Mouse (Mus musculus) CH12.LX (cell line): ENCODE measurements around the gene Ngfr. TPM values are rescaled to one million over a fixed set of nuclear protein-coding genes. Genes with fewer than 3 reads are reported as not detected.

Experiments used
- DNase-seq: peaks from one replicate; pipeline ENCODE4 v3.0.0-alpha.2; 2013; ENCODE audit errors: extremely low read depth
- H3K27ac ChIP-seq: 2 replicates; pipeline ENCODE4 v1.5.1; 2012; ENCODE audit warnings: low read depth, mild to moderate bottlenecking, control low read depth, moderate library complexity; ENCODE audit not compliant: insufficient read depth
- H3K27me3 ChIP-seq: replicated peaks from 2 replicates; pipeline ENCODE3; 2012; ENCODE audit warnings: inconsistent platforms
- H3K36me3 ChIP-seq, 2 experiments: replicated peaks in 1 of 2; 2 replicates each; pipeline versions ENCODE3 to v1.6.1; 2012; ENCODE audit warnings: inconsistent platforms in 1 of 2, low read length in 1 of 2, mild to moderate bottlenecking in 1 of 2, mixed read lengths in 1 of 2, moderate library complexity in 1 of 2; ENCODE audit not compliant: control insufficient read depth in 1 of 2, insufficient read depth in 1 of 2
- H3K4me1 ChIP-seq, 2 experiments: 2 replicates each; pipeline ENCODE4 v1.6.1; 2012; ENCODE audit warnings: inconsistent platforms in 1 of 2, moderate library complexity in 1 of 2; ENCODE audit not compliant: insufficient read depth in 2 of 2, control insufficient read depth in 1 of 2
- H3K4me2 ChIP-seq: 2 replicates; pipeline ENCODE4 v1.6.1; 2012; ENCODE audit warnings: low read depth, mild to moderate bottlenecking, control low read depth; ENCODE audit not compliant: poor library complexity, insufficient read depth, severe bottlenecking
- H3K4me3 ChIP-seq, 3 experiments: fragments of 150-350 bp in 1 of 3; sonication (generic) in 1 of 3; replicated peaks in 1 of 3; 2 replicates each; pipeline versions ENCODE3 to v1.5.1; 2011 to 2012; ENCODE audit warnings: low read depth in 2 of 3, low read length in 2 of 3, mild to moderate bottlenecking in 2 of 3, moderate library complexity in 2 of 3, control low read depth in 1 of 3, improper control_type of control experiment in 1 of 3, inconsistent platforms in 1 of 3, mixed read lengths in 1 of 3; ENCODE audit not compliant: poor library complexity in 1 of 3
- H3K79me2 ChIP-seq: replicated peaks from 2 replicates; pipeline ENCODE4 v1.6.1; 2012; ENCODE audit warnings: mild to moderate bottlenecking, moderate library complexity; ENCODE audit not compliant: control insufficient read depth, poor library complexity, insufficient read depth, severe bottlenecking; ENCODE audit errors: extremely low read depth
- H3K9ac ChIP-seq: 2 replicates; pipeline ENCODE4 v1.6.1; 2012; ENCODE audit warnings: low read depth, mild to moderate bottlenecking, control low read depth, moderate library complexity; ENCODE audit not compliant: insufficient read depth
- H3K9me3 ChIP-seq: replicated peaks from 2 replicates; pipeline ENCODE3; 2012; ENCODE audit warnings: low read length, inconsistent platforms, mixed read lengths
- BHLHE40 ChIP-seq: IDR thresholded peaks from 2 replicates; pipeline ENCODE4 v1.6.1; 2011; ENCODE audit warnings: mild to moderate bottlenecking, low read depth, low read length, improper control_type of control experiment
- CHD2 ChIP-seq: IDR thresholded peaks from 2 replicates; pipeline ENCODE4 v1.6.1; 2011; ENCODE audit warnings: low read length, improper control_type of control experiment
- CTCF ChIP-seq, 2 experiments: IDR thresholded peaks in 1 of 2; conservative IDR thresholded peaks in 1 of 2; 2 replicates each; pipeline ENCODE4 v1.5.1; 2011 to 2012; ENCODE audit warnings: low read depth in 2 of 2, low read length in 2 of 2, improper control_type of control experiment in 1 of 2, inconsistent platforms in 1 of 2, mild to moderate bottlenecking in 1 of 2, moderate library complexity in 1 of 2
- EP300 ChIP-seq: IDR thresholded peaks from 2 replicates; pipeline ENCODE4 v1.6.1; 2011; ENCODE audit warnings: low read length, improper control_type of control experiment
- GABPA ChIP-seq: IDR thresholded peaks from 2 replicates; pipeline ENCODE4 v1.6.1; 2012; ENCODE audit warnings: low read depth, low read length, improper control_type of control experiment, inconsistent platforms; ENCODE audit not compliant: insufficient replicate concordance
- HCFC1 ChIP-seq: IDR thresholded peaks from 2 replicates; pipeline ENCODE4 v1.6.1; 2012; ENCODE audit warnings: low read depth, mild to moderate bottlenecking, inconsistent platforms, low read length, improper control_type of control experiment
- JUN ChIP-seq: IDR thresholded peaks from 2 replicates; pipeline ENCODE4 v1.6.1; 2011; ENCODE audit warnings: low read depth, mild to moderate bottlenecking, low read length, improper control_type of control experiment, moderate library complexity; ENCODE audit not compliant: insufficient read depth
- JUND ChIP-seq: conservative IDR thresholded peaks from 2 replicates; pipeline ENCODE4 v1.6.1; 2011; ENCODE audit warnings: low read depth, low read length, improper control_type of control experiment
- KAT2A ChIP-seq: IDR thresholded peaks from 2 replicates; pipeline ENCODE4 v1.6.1; 2012; ENCODE audit warnings: low read length, improper control_type of control experiment, inconsistent platforms; ENCODE audit not compliant: insufficient replicate concordance
- MAFK ChIP-seq: IDR thresholded peaks from 2 replicates; pipeline ENCODE4 v1.6.1; 2011; ENCODE audit warnings: low read length, improper control_type of control experiment; ENCODE audit not compliant: insufficient replicate concordance
- MAX ChIP-seq: IDR thresholded peaks from 2 replicates; pipeline ENCODE4 v1.6.1; 2011; ENCODE audit warnings: low read length, improper control_type of control experiment
- MAZ ChIP-seq: IDR thresholded peaks from 2 replicates; pipeline ENCODE4 v1.6.1; 2012; ENCODE audit warnings: low read depth, mild to moderate bottlenecking, inconsistent platforms, low read length, improper control_type of control experiment, moderate library complexity
- MXI1 ChIP-seq: IDR thresholded peaks from 2 replicates; pipeline ENCODE4 v1.6.1; 2011; ENCODE audit warnings: mild to moderate bottlenecking, low read depth, low read length, improper control_type of control experiment
- NELFE ChIP-seq: IDR thresholded peaks from 2 replicates; pipeline ENCODE4 v1.6.1; 2011; ENCODE audit warnings: low read depth, low read length, improper control_type of control experiment
- NRF1 ChIP-seq: IDR thresholded peaks from 2 replicates; pipeline ENCODE4 v1.6.1; 2014; ENCODE audit warnings: low read depth, mild to moderate bottlenecking, inconsistent platforms, low read length, improper control_type of control experiment, moderate library complexity
- PAX5 ChIP-seq: IDR thresholded peaks from 2 replicates; pipeline ENCODE4 v1.6.1; 2012; ENCODE audit warnings: low read length, inconsistent platforms, mixed read lengths
- POLR2A ChIP-seq: IDR thresholded peaks from 2 replicates; pipeline ENCODE4 v1.6.1; 2011; ENCODE audit warnings: low read depth, mild to moderate bottlenecking, improper control_type of control experiment, low read length
- RCOR1 ChIP-seq: conservative IDR thresholded peaks from 2 replicates; pipeline ENCODE4 v1.6.1; 2012; ENCODE audit warnings: low read depth, mild to moderate bottlenecking, inconsistent platforms, low read length, improper control_type of control experiment
- SIN3A ChIP-seq: IDR thresholded peaks from 2 replicates; pipeline ENCODE4 v1.6.1; 2012; ENCODE audit warnings: low read length, improper control_type of control experiment, inconsistent platforms
- SMC3 ChIP-seq: IDR thresholded peaks from 2 replicates; pipeline ENCODE4 v1.6.1; 2011; ENCODE audit warnings: low read depth, low read length, improper control_type of control experiment
- TBP ChIP-seq: conservative IDR thresholded peaks from 2 replicates; pipeline ENCODE4 v1.6.1; 2011; ENCODE audit warnings: low read depth, low read length, improper control_type of control experiment
- TCF12 ChIP-seq: IDR thresholded peaks from 2 replicates; pipeline ENCODE4 v1.6.1; 2014; ENCODE audit warnings: low read depth, mild to moderate bottlenecking, inconsistent platforms, low read length, improper control_type of control experiment
- UBTF ChIP-seq: IDR thresholded peaks from 2 replicates; pipeline ENCODE4 v1.6.1; 2012; ENCODE audit warnings: low read depth, mild to moderate bottlenecking, inconsistent platforms, low read length, improper control_type of control experiment, moderate library complexity
- USF1 ChIP-seq: IDR thresholded peaks from 2 replicates; pipeline ENCODE4 v1.6.1; 2014; ENCODE audit warnings: low read depth, mild to moderate bottlenecking, inconsistent platforms, low read length, improper control_type of control experiment
- USF2 ChIP-seq: conservative IDR thresholded peaks from 2 replicates; pipeline ENCODE4 v1.6.1; 2011; ENCODE audit warnings: low read depth, low read length, improper control_type of control experiment
- ZC3H11A ChIP-seq: IDR thresholded peaks from 2 replicates; pipeline ENCODE4 v1.6.1; 2012; ENCODE audit warnings: low read depth, mild to moderate bottlenecking, inconsistent platforms, low read length, improper control_type of control experiment
- ZKSCAN1 ChIP-seq: IDR thresholded peaks from 2 replicates; pipeline ENCODE4 v1.6.1; 2012; ENCODE audit warnings: low read depth, inconsistent platforms, low read length, improper control_type of control experiment, borderline replicate concordance
- ZNF384 ChIP-seq: IDR thresholded peaks from 2 replicates; pipeline ENCODE4 v1.6.1; 2012; ENCODE audit warnings: low read depth, low read length, improper control_type of control experiment, inconsistent platforms
- dilution Hi-C: fragments of 300-500 bp; cut with MboI; formaldehyde crosslinking; loops from 2 replicates; pipeline ENCODE4 v1.14.3; 2020; ENCODE audit warnings: low sequenced_read_pairs; ENCODE audit not compliant: extremely low pct_unique_long_range_greater_than_20kb, extremely low pct_ligation_motif_present
- in situ Hi-C: fragments of 300-500 bp; cut with MboI; formaldehyde crosslinking; loops from 3 replicates; pipeline ENCODE4 v1.14.3; 2019; ENCODE audit warnings: low sequenced_read_pairs, low pct_ligation_motif_present, low pct_unique_long_range_greater_than_20kb, mixed read lengths
- polyA plus RNA-seq: library from polyadenylated mRNA; unstranded; fragments of >175 nt; gene quantifications from 2 replicates; pipeline ENCODE4 v1.2.1, GENCODE M21; 2012; ENCODE audit warnings: low read depth; ENCODE audit not compliant: insufficient read length
- total RNA-seq, 2 experiments: library from RNA; depleted of rRNA; stranded (reverse); fragments of 300-350 nt in 1 of 2; fragments of >200 nt in 1 of 2; gene quantifications; 2 replicates each; pipeline ENCODE4 v1.2.3; 2012 to 2014

The Ngfr gene
- total and polyA plus RNA-seq, 3 experiments: not detected

DNA sequence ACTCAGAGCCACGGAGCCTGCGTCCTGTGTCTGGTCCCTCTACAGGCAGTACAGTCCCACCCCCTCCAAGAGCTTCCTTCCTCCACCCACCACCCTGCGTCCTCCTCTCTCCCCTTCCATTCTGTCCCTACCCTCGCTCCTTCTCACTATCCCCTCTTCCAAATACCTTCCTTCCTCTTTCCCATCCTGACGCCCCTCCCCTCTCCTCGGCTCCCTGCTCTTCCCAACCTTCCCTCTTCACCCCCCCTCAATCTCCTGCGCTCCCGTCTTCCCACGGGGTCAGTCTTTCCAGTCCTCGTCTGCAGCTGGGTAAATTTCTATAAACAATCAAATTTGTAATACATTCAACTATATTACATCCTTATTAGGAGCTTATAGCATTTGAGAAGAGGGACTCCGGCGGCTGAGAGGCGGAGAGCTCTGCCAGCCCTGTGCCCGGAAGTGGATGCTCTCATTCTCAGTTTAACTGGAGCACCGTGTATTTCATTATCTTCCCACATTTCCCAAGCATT is 22.9 kb upstream of the Ngfr start:
- H3K4me3 ChIP-seq: no peak overlapping the region
- H3K79me2 ChIP-seq: no peaks in the 10 kb centered on the region
- H3K9ac ChIP-seq: no peak overlapping the region
- no peaks in the 10 kb centered on the region for H3K36me3 ChIP-seq
- H3K4me1 ChIP-seq: no peaks in the 10 kb centered on the region
- no peak for DNase-seq
- H3K9me3 ChIP-seq: no peaks in the 10 kb centered on the region
- TF ChIP-seq EP300 (no peak), ZNF384 (no peak), KAT2A (no peak), GABPA (no peak), JUN (no peak), USF1 (no peak), SMC3 (no peak), CHD2 (no peak), PAX5 (no peak), RCOR1 (no peak), UBTF (no peak), ZC3H11A (no peak), NRF1 (no peak), BHLHE40 (no peak), MAFK (no peak), POLR2A (no peak), MXI1 (no peak), USF2 (no peak), CTCF (conservative IDR thresholded peaks at IDR 0.05 in 1 of 2, IDR thresholded peaks at IDR 0.05 in 1 of 2; ENCODE audit: low read depth in 2 of 2, low read length in 2 of 2) (no peak), HCFC1 (no peak)
- peaks cover 87% of the 10 kb centered on the region for H3K27me3 ChIP-seq
- H3K4me2 ChIP-seq: no peak overlapping the region
- dilution Hi-C loops: no loop called here
- no peak overlapping the region for H3K27ac ChIP-seq
- in situ Hi-C loops: loop anchor here (5.0 kb wide), 1 partner anchor 52 kb away; no protein-coding TSS in a partner anchor

DNA sequence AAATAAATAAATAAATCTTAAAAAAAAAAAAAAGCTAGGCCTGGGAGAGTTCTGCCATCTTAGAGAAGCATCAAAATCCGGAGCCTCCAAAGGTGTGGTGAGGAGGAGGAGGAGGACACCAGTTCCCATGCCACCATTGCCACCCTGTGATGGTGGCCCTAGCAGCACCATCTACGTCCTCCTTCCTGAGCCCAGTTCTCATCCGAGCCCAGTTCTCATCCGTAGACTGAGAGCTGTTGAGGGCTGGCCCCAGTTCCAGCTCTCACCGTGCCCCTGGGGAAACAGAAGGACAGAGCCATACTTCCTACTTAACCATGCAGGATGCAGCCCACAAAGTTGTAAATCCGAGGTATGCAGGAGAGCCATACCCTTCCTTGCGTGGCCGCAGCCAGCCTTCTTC is 22.4 kb upstream of the Ngfr start:
- Histone ChIP-seq H3K27me3 (peaks cover 84% of the 10 kb centered on the region), H3K9ac (no peak overlapping the region)

More for the DNA sequence above, 22.4 kb upstream of the Ngfr start:
- in situ Hi-C loops: loop anchor here (5.0 kb wide), 1 partner anchor 52 kb away; no protein-coding TSS in a partner anchor
- H3K9me3 ChIP-seq: no peaks in the 10 kb centered on the region
- H3K4me1 ChIP-seq: no peaks in the 10 kb centered on the region
- no peak for TF ChIP-seq MAX
- no peak for TF ChIP-seq NELFE
- TF ChIP-seq JUN: no peak
- TF ChIP-seq SIN3A: no peak
- no peak for TF ChIP-seq GABPA
- no peak for TF ChIP-seq JUND
- no peak for TF ChIP-seq MAZ
- TF ChIP-seq BHLHE40: no peak
- no peak for TF ChIP-seq ZKSCAN1
- no peak for TF ChIP-seq EP300
- no peak for TF ChIP-seq TBP
- no peak for TF ChIP-seq NRF1
- no peak for TF ChIP-seq TCF12
- H3K79me2 ChIP-seq: no peaks in the 10 kb centered on the region
- no peak for DNase-seq
- H3K36me3 ChIP-seq: no peaks in the 10 kb centered on the region
- H3K27ac ChIP-seq: no peak overlapping the region
- dilution Hi-C loops: no loop called here
- H3K4me3 ChIP-seq: no peak overlapping the region
- no peak overlapping the region for H3K4me2 ChIP-seq
